9 mouse cellular contexts compared by ENCODE assay signal in the genomic region with DNA sequence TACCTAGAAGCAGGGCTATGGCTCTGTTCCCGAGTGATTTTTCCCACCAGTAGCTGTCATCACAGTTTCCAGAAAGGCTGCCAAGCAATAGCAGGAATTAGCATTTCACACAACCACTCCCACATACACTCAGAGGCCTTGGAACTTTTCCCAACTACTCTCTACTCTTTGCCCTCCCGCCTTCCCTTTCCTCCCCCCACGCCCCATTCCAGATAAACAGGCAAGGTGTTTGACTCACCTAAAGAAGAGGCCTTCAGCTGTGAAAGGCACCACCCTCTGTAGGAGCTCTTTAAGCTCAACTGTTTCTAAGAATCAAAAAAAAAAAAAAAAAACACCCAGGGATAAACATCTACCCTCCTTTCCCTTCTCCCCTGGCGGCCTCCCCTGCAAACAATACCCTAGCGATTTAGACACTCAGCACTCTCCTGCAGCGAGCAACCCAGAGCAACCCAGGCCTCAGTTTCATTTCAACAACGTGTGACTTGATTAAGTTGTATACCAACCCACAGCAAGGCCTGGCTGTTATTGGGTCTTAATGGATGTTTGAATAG. TPM values are rescaled to one million over a fixed set of nuclear protein-coding genes. Genes with fewer than 3 reads are reported as not detected.
DNase-seq lines count a peak whose midpoint lies in the region; ATAC-seq and TF ChIP-seq lines count a peak whose summit lies in the region.
"Had no signal": no experiment of that assay in that cellular context is flagged by ENCODE, and none has a peak within 500 bp of the region (broad histone marks: within the 10 kb centered on the region; RNA-seq: fewer than 3 reads in every experiment).

No protein-coding gene starts in this region.

- H3K36me3 ChIP-seq in forebrain, embryonic 14.5 days (ENCODE audit: control insufficient read depth, insufficient read depth, low read length), result no peaks in the 10 kb centered on the region
- no peaks in the 10 kb centered on the region for H3K36me3 ChIP-seq in forebrain, embryonic 10.5 days (replicated peaks)
- no peaks in the 10 kb centered on the region for H3K36me3 ChIP-seq in stomach, postnatal 0 days (ENCODE audit: control insufficient read depth, insufficient read depth, low read length)

- TF ChIP-seq CTCF in stomach, postnatal 0 days (IDR thresholded peaks at IDR 0.05; ENCODE audit: low read depth), result no peak; the same call in 1 of the 2 replicates

- no peak overlapping the region for H3K4me2 ChIP-seq in forebrain, embryonic 14.5 days (ENCODE audit: low read length)
- H3K4me2 ChIP-seq in stomach, postnatal 0 days (replicated peaks; ENCODE audit: low read depth), result 0 out of 2 replicates have a peak overlapping the region, but pooled peaks have one; percentile 14

- WGBS in forebrain, embryonic 14.5 days, result 11% methylated on average over 7 of the region's 7 CpGs
- WGBS in forebrain, embryonic 10.5 days, result 41% methylated on average over 7 of the region's 7 CpGs
- 4% methylated on average over 7 of the region's 7 CpGs for WGBS in stomach, postnatal 0 days

- H3K9ac ChIP-seq in forebrain, embryonic 14.5 days (ENCODE audit: low read length), result no peak overlapping the region
- 0 out of 2 replicates have a peak overlapping the region, but pooled peaks have one; percentile 31 for H3K9ac ChIP-seq in stomach, postnatal 0 days (ENCODE audit: low read length)

- no peaks in the 10 kb centered on the region for H3K27me3 ChIP-seq in forebrain, embryonic 14.5 days (replicated peaks; ENCODE audit: control insufficient read depth, insufficient read depth, low read length)
- no peaks in the 10 kb centered on the region for H3K27me3 ChIP-seq in forebrain, embryonic 10.5 days (ENCODE audit: poor library complexity, severe bottlenecking)
- H3K27me3 ChIP-seq in stomach, postnatal 0 days (ENCODE audit: control insufficient read depth, insufficient read depth, low read length), result no peaks in the 10 kb centered on the region

- H3K27ac ChIP-seq in forebrain, embryonic 14.5 days (ENCODE audit: low read depth, low read length), result peak overlapping the region; percentile 50; the same call in 1 of the 2 replicates
- no peak overlapping the region for H3K27ac ChIP-seq in forebrain, embryonic 10.5 days
- H3K27ac ChIP-seq in stomach, postnatal 0 days (replicated peaks), result peak overlapping the region; percentile 94

- H3K4me3 ChIP-seq in forebrain, embryonic 14.5 days (ENCODE audit: low read depth, low read length), result no peak overlapping the region
- no peak overlapping the region for H3K4me3 ChIP-seq in forebrain, embryonic 10.5 days
- H3K4me3 ChIP-seq in stomach, postnatal 0 days (ENCODE audit: low read depth, low read length), result no peak overlapping the region
- H3K4me3 ChIP-seq: erythroblast, embryonic 14.5 days had no signal

- H3K4me1 ChIP-seq in forebrain, embryonic 14.5 days (ENCODE audit: control insufficient read depth, insufficient read depth, low read length), result no peaks in the 10 kb centered on the region; the same call in 1 of the 2 replicates
- H3K4me1 ChIP-seq in forebrain, embryonic 10.5 days, result 0 out of 2 replicates have a peak, but pooled peaks cover 4% of the 10 kb centered on the region
- peaks cover 7% of the 10 kb centered on the region for H3K4me1 ChIP-seq in stomach, postnatal 0 days (replicated peaks; ENCODE audit: control insufficient read depth, insufficient read depth)

- TF ChIP-seq EP300 in stomach, postnatal 0 days (optimal IDR thresholded peaks at IDR 0.05), result peak; percentile 92

- no peak for ATAC-seq in forebrain, embryonic 14.5 days
- peak; percentile 93 for ATAC-seq in stomach, postnatal 0 days (ENCODE audit: low FRiP score, low TSS enrichment)
- no peak for ATAC-seq in inflammation-experienced regulatory T-cells, adult 6 months
- ATAC-seq in megakaryocyte progenitor cell, adult 5-6 weeks (replicated peaks; ENCODE audit: poor library complexity), result no peak

- peak; percentile 81 for DNase-seq in forebrain, embryonic 14.5 days (ENCODE audit: low spot score)
- DNase-seq in forebrain, embryonic 10.5 days (ENCODE audit: extremely low spot score, low spot score), result no peak
- DNase-seq in 3134 (ENCODE audit: extremely low read depth, insufficient read length, low spot score), result peak; percentile 52
- peak; percentile 74 for DNase-seq in fat pad, adult 2 months (ENCODE audit: extremely low read depth, low read depth, low spot score)
- peak; percentile 80 for DNase-seq in kidney, adult 9 months
- peak; percentile 86 for DNase-seq in stomach, postnatal 0 days (ENCODE audit: low spot score)

- no peaks in the 10 kb centered on the region for H3K9me3 ChIP-seq in forebrain, embryonic 14.5 days (replicated peaks; ENCODE audit: control insufficient read depth, low read length)
- H3K9me3 ChIP-seq in forebrain, embryonic 10.5 days, result no peaks in the 10 kb centered on the region
- no peaks in the 10 kb centered on the region for H3K9me3 ChIP-seq in stomach, postnatal 0 days (ENCODE audit: control insufficient read depth, low read length)

RNA-seq across cellular contexts. Expression of a gene that starts 13.2 kb away (rescaled TPM):
- 42.2 and 43.4 TPM in 2 replicates for polyA plus RNA-seq in forebrain, embryonic 14.5 days (2014; fragmentation: Nextera tagmentation; extraction: Ambion mirVana)
- 66.5 and 69.5 TPM in 2 replicates for polyA plus RNA-seq in forebrain, embryonic 10.5 days (2016; fragmentation: Nextera tagmentation; extraction: Ambion mirVana)
- polyA plus RNA-seq in stomach, postnatal 0 days (2015; fragmentation: Nextera tagmentation; extraction: Ambion mirVana), result 28.2 and 28.8 TPM in 2 replicates
- 10 to 100 TPM; 39.1 to 45.1 (median 39.1) TPM for polyA plus RNA-seq in inflammation-experienced regulatory T-cells, adult 6 months (2017; shearing (Covaris generic))
- total RNA-seq in megakaryocyte progenitor cell, adult 5-6 weeks (2015), result 34.7 and 43.6 TPM in 2 replicates
- 22.4 and 23.1 TPM in 2 replicates for total RNA-seq in megakaryocyte progenitor cell, adult 5-6 weeks (2017)

RNA-seq across cellular contexts. Expression of a gene that starts 21.9 kb away (rescaled TPM):
- polyA plus RNA-seq in forebrain, embryonic 14.5 days (2014; fragmentation: Nextera tagmentation; extraction: Ambion mirVana), result 91.3 and 97.4 TPM in 2 replicates
- polyA plus RNA-seq in forebrain, embryonic 10.5 days (2016; fragmentation: Nextera tagmentation; extraction: Ambion mirVana), result 96.2 and 101 TPM in 2 replicates
- 43.4 and 52.8 TPM in 2 replicates for polyA plus RNA-seq in stomach, postnatal 0 days (2015; fragmentation: Nextera tagmentation; extraction: Ambion mirVana)
- polyA plus RNA-seq in inflammation-experienced regulatory T-cells, adult 6 months (2017; shearing (Covaris generic)), result 10 to 100 TPM; 23.4 to 47.0 (median 45.1) TPM
- 38.7 TPM in 2 replicates for total RNA-seq in megakaryocyte progenitor cell, adult 5-6 weeks (2015)
- 24.6 and 27.9 TPM in 2 replicates for total RNA-seq in megakaryocyte progenitor cell, adult 5-6 weeks (2017)

RNA-seq across cellular contexts. Expression of a gene that starts 49.6 kb away (rescaled TPM):
- 0.20 and 0.34 TPM in 2 replicates for polyA plus RNA-seq in forebrain, embryonic 14.5 days (2014; fragmentation: Nextera tagmentation; extraction: Ambion mirVana)
- polyA plus RNA-seq in forebrain, embryonic 10.5 days (2016; fragmentation: Nextera tagmentation; extraction: Ambion mirVana), result 0.01 and 0.04 TPM in 2 replicates
- 0.17 and 0.23 TPM in 2 replicates for polyA plus RNA-seq in stomach, postnatal 0 days (2015; fragmentation: Nextera tagmentation; extraction: Ambion mirVana)
- under 1 TPM; 0.18 to 0.37 (median 0.27) TPM for polyA plus RNA-seq in inflammation-experienced regulatory T-cells, adult 6 months (2017; shearing (Covaris generic))
- total RNA-seq in megakaryocyte progenitor cell, adult 5-6 weeks (2015), result 0.02 and 0.05 TPM in 2 replicates
- total RNA-seq in megakaryocyte progenitor cell, adult 5-6 weeks (2017), result 0.10 TPM in 1 of 2 replicates, not detected in the other
- polyA plus RNA-seq: erythroblast, embryonic 14.5 days had no signal
